Mouse (Mus musculus) limb, embryonic 12.5 days (tissue): ENCODE data around the gene Ecel1. TPM values are rescaled to one million over a fixed set of nuclear protein-coding genes. Genes with fewer than 3 reads are reported as not detected.

ENCODE experiments used
- ATAC-seq: fragments of 200-750 bp; cut with Nextera tagmentation; 2 replicates; pipeline ENCODE4 v1.8.0; 2017; ENCODE audit warnings: low read depth, moderate TSS enrichment; ENCODE audit not compliant: insufficient number of reproducible peaks, insufficient read depth, low FRiP score, low TSS enrichment
- H3K27ac ChIP-seq: fragments of 300-500 bp; sonication (generic); 2 replicates; pipeline ENCODE4 v1.5.1; 2016; ENCODE audit warnings: mild to moderate bottlenecking, moderate library complexity
- H3K27me3 ChIP-seq: fragments of 300-500 bp; sonication (generic); 2 replicates; pipeline ENCODE4 v1.6.1; 2016; ENCODE audit warnings: mild to moderate bottlenecking, moderate library complexity
- H3K36me3 ChIP-seq: fragments of 300-500 bp; sonication (generic); 2 replicates; pipeline ENCODE4 v1.6.1; 2016; ENCODE audit warnings: mild to moderate bottlenecking, moderate library complexity
- H3K4me1 ChIP-seq: fragments of 300-500 bp; sonication (generic); replicated peaks from 2 replicates; pipeline ENCODE4 v1.6.1; 2016
- H3K4me2 ChIP-seq: fragments of 300-500 bp; sonication (generic); 2 replicates; pipeline ENCODE4 v1.6.1; 2016; ENCODE audit warnings: mild to moderate bottlenecking, moderate library complexity
- H3K4me3 ChIP-seq: fragments of 300-500 bp; sonication (generic); replicated peaks from 2 replicates; pipeline ENCODE4 v1.5.1; 2016; ENCODE audit warnings: mild to moderate bottlenecking
- H3K9ac ChIP-seq: fragments of 300-500 bp; sonication (generic); replicated peaks from 2 replicates; pipeline ENCODE4 v1.6.1; 2016; ENCODE audit warnings: mild to moderate bottlenecking, moderate library complexity
- H3K9me3 ChIP-seq: fragments of 300-500 bp; sonication (generic); 2 replicates; pipeline ENCODE4 v1.6.1; 2016; ENCODE audit warnings: mild to moderate bottlenecking, moderate library complexity
- whole genome bisulfite sequencing: fragments of 180-500 bp; shearing (Covaris S2); methylation state at CpG from one replicate; pipeline ENCODE4 v1.1.7; 2016; 5-methylcytosine and 5-hydroxymethylcytosine counted together
- polyA plus RNA-seq: library from polyadenylated mRNA; unstranded; fragments of >200 nt; fragmentation: Nextera tagmentation; extraction: Ambion mirVana; gene quantifications from 2 replicates; pipeline ENCODE4 v1.2.1, GENCODE M21; 2016

Gene Ecel1
- polyA plus RNA-seq, 1 experiment from 2014 or later, result 0.56 TPM

DNA sequence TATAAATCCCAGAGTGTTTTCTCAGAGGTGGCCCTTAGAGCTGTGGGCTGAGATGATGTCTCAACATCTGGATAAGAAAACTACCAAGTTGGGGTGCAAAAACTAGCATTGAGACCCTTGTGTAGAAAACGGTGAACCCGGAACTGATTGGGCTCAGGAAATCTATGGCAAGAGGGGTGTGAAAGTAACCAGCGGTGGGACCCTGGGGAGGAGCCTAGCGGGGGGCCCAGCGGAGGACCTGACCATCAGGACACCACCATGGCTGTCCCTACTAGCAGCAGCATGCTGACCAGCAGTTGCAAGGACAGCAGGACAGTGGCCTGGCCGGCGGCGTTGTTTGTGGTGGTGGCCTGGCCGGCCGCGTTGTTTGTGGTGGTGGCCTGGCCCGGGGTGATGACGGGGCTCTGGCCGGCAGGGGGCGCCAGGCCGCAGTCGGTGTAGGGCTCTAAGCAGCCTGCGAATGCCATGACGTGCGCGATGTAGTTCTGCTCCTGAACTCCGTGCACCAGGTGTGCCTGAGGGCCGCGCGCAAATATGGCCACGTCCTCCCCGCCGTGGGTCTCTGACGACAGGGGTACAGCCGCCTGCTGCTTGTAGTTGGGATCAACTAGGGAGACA lies 57.9 kb downstream of the Ecel1 start:
- Histone ChIP-seq H3K4me1 (no peaks in the 10 kb centered on the region), H3K27ac (no peak overlapping the region), H3K4me3 (peak overlapping the region; percentile 9; the same call in 1 of the 2 replicates), H3K4me2 (peak overlapping the region; percentile 40), H3K9ac (no peak overlapping the region), H3K36me3 (no peaks in the 10 kb centered on the region), H3K27me3 (peaks cover 29% of the 10 kb centered on the region), H3K9me3 (no peaks in the 10 kb centered on the region)
- 13% methylated on average over 30 of the region's 30 CpGs for WGBS
- ATAC-seq, result peak; percentile 69; the same call in 1 of the 2 replicates

Other genes starting within 250 kb of the Ecel1 start
- not detected in 2 replicates for gene Alppl2, start 66.6 kb downstream of the Ecel1 start, polyA plus RNA-seq
- not detected in 2 replicates for gene Alpi, start 54.9 kb downstream of the Ecel1 start, polyA plus RNA-seq
- not detected in 2 replicates for gene Akp3, start 31.5 kb downstream of the Ecel1 start, polyA plus RNA-seq
- not detected in 2 replicates for gene Prss56, start 26.8 kb upstream of the Ecel1 start, polyA plus RNA-seq
- 1.7 and 3.0 TPM in 2 replicates for gene Chrnd, start 34.1 kb upstream of the Ecel1 start, polyA plus RNA-seq
- gene Chrng, start 48.1 kb upstream of the Ecel1 start, polyA plus RNA-seq, result 10.4 and 11.8 TPM in 2 replicates
- 170 and 171 TPM in 2 replicates for gene Eif4e2, start 57.4 kb upstream of the Ecel1 start, polyA plus RNA-seq
- 0.37 and 0.43 TPM in 2 replicates for gene Efhd1, start 107.8 kb upstream of the Ecel1 start, polyA plus RNA-seq
- 57.5 and 62.5 TPM in 2 replicates for gene Gigyf2, start 170.5 kb upstream of the Ecel1 start, polyA plus RNA-seq
- gene Kcnj13, start 238.2 kb upstream of the Ecel1 start, polyA plus RNA-seq, result 1.8 and 3.5 TPM in 2 replicates